Mouse (Mus musculus) G1E (cell line): Measurements from ENCODE around the gene Chd8. TPM values are rescaled to one million over a fixed set of nuclear protein-coding genes. Genes with fewer than 3 reads are reported as not detected.
"Not testable (repeated sequence)": the region's sequence is repeated elsewhere in the genome, so short reads cannot be mapped to it uniquely, and the experiment has no call there.

ENCODE experiments used
- ATAC-seq: 2 replicates; pipeline ENCODE4 v1.8.0; 2016; ENCODE audit warnings: mild to moderate bottlenecking; ENCODE audit not compliant: insufficient number of reproducible peaks, poor library complexity, low FRiP score, severe bottlenecking; ENCODE audit errors: extremely low read depth
- DNase-seq: peaks from one replicate; pipeline ENCODE4 v3.0.0; 2012; ENCODE audit warnings: low spot score
- H3K27me3 ChIP-seq: 2 replicates; pipeline ENCODE4 v1.6.1; 2012; ENCODE audit warnings: mild to moderate bottlenecking, low read length, inconsistent platforms; ENCODE audit not compliant: insufficient read depth
- H3K36me3 ChIP-seq: replicated peaks from 2 replicates; pipeline ENCODE3; 2012; ENCODE audit warnings: mild to moderate bottlenecking, inconsistent platforms
- H3K4me1 ChIP-seq: 2 replicates; pipeline ENCODE4 v1.6.1; 2012; ENCODE audit warnings: low read depth, low read length, inconsistent platforms, mixed read lengths; ENCODE audit not compliant: insufficient read depth
- H3K4me3 ChIP-seq: 2 replicates; pipeline ENCODE4 v1.5.1; 2012; ENCODE audit warnings: low read depth, mild to moderate bottlenecking, inconsistent platforms, low read length, moderate library complexity, mixed read lengths
- H3K9me3 ChIP-seq: replicated peaks from 2 replicates; pipeline ENCODE4 v1.6.1; 2012; ENCODE audit warnings: inconsistent platforms
- CTCF ChIP-seq: IDR thresholded peaks from 2 replicates; pipeline ENCODE4 v1.5.1; 2012; ENCODE audit warnings: low read depth, low read length, inconsistent platforms, mixed read lengths
- GATA1 ChIP-seq: IDR thresholded peaks from 2 replicates; pipeline ENCODE4 v1.6.1; 2012; ENCODE audit warnings: borderline replicate concordance, low read length, inconsistent platforms, mixed read lengths
- GATA2 ChIP-seq: IDR thresholded peaks from 2 replicates; pipeline ENCODE4 v1.6.1; 2012; ENCODE audit warnings: low read depth, low read length, inconsistent platforms, borderline replicate concordance
- POLR2AphosphoS5 ChIP-seq: IDR thresholded peaks from 2 replicates; pipeline ENCODE4 v1.6.1; 2012; ENCODE audit warnings: low read depth, low read length, inconsistent platforms; ENCODE audit not compliant: insufficient replicate concordance
- TAL1 ChIP-seq: conservative IDR thresholded peaks from 2 replicates; pipeline ENCODE4 v1.6.1; 2012; ENCODE audit warnings: low read depth, low read length, inconsistent platforms, mixed read lengths
- polyA plus RNA-seq: library from polyadenylated mRNA; stranded (reverse); fragments of >175 nt; gene quantifications from 2 replicates; pipeline ENCODE4 v1.2.3, GENCODE M21; 2012
- total RNA-seq, 2 experiments: library from RNA; stranded (forward) in 1 of 2; stranded (reverse) in 1 of 2; fragments of 200-1000 nt in 1 of 2; fragments of >200 nt in 1 of 2; fragmentation: Nextera tagmentation in 1 of 2; gene quantifications; 2 replicates each; pipeline ENCODE4 v1.2.3; 2014 to 2017

Gene Chd8
- 222 and 247 TPM in 2 replicates for total RNA-seq (2014; fragmentation: Nextera tagmentation)
- total RNA-seq (2017) = 57.6 and 78.7 TPM in 2 replicates
- 16.0 and 22.6 TPM in 2 replicates for polyA plus RNA-seq

GRCm38 (mm10) chr14:52257484-52258213, at the start of gene Chd8:
Gene Chd8 (minus strand): TSS chr14:52257780.
- Histone ChIP-seq H3K27me3 (no peaks in the 10 kb centered on the region), H3K4me3 (peak within 1 kb of the TSS; percentile 93), H3K36me3 (peaks cover 16% of the 10 kb centered on the region), H3K9me3 (no peaks in the 10 kb centered on the region), H3K4me1 (peaks cover 25% of the 10 kb centered on the region)
- DNase-seq = peak; percentile 90
- TF ChIP-seq TAL1 (no peak), CTCF (peak; percentile 47)
- ATAC-seq = peak; percentile 97

GRCm38 (mm10) chr14:52306100-52306499, 48.5 kb upstream of the Chd8 start:
- Histone ChIP-seq H3K4me3 (no peak overlapping the region; the same call in 1 of the 2 replicates), H3K9me3 (no peaks in the 10 kb centered on the region), H3K36me3 (peaks cover 12% of the 10 kb centered on the region), H3K27me3 (no peaks in the 10 kb centered on the region), H3K4me1 (peaks cover 27% of the 10 kb centered on the region)
- DNase-seq = no peak
- TF ChIP-seq TAL1 (peak; percentile 47), GATA2 (no peak)
- peak; percentile 69 for ATAC-seq

GRCm38 (mm10) chr14:52304644-52305271, 47.2 kb upstream of the Chd8 start, which contains the start of gene Mettl3:
Gene Mettl3 (minus strand): TSS chr14:52305128.
- Histone ChIP-seq H3K36me3 (peaks cover 22% of the 10 kb centered on the region), H3K4me1 (peaks cover 27% of the 10 kb centered on the region), H3K27me3 (no peaks in the 10 kb centered on the region), H3K4me3 (peak within 1 kb of the TSS; percentile 78), H3K9me3 (no peaks in the 10 kb centered on the region)
- DNase-seq (peak; percentile 71), ATAC-seq (peak; percentile 65)
- TF ChIP-seq TAL1 (no peak), GATA1 (no peak), POLR2AphosphoS5 (no peak; the same call in 1 of the 2 replicates), GATA2 (no peak), CTCF (no peak)

DNA sequence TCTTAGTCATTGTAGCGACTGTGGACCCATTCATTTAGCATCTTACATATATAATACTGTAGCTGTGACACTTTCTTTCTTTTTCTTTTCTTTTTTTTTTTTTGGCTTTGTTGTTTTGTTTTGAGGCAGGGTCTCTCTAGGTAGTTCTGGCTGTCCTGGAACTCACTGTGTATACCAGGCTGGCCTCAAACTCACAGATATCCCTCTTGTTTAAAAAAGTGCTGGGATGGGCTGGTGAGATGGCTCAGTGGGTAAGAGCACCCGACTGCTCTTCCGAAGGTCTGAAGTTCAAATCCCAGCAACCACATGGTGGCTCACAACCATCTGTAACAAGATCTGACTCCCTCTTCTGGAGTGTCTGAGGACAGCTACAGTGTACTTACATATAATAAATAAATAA, 45.9 kb upstream of the Chd8 start:
- H3K27me3 ChIP-seq = not testable (repeated sequence)

DNA sequence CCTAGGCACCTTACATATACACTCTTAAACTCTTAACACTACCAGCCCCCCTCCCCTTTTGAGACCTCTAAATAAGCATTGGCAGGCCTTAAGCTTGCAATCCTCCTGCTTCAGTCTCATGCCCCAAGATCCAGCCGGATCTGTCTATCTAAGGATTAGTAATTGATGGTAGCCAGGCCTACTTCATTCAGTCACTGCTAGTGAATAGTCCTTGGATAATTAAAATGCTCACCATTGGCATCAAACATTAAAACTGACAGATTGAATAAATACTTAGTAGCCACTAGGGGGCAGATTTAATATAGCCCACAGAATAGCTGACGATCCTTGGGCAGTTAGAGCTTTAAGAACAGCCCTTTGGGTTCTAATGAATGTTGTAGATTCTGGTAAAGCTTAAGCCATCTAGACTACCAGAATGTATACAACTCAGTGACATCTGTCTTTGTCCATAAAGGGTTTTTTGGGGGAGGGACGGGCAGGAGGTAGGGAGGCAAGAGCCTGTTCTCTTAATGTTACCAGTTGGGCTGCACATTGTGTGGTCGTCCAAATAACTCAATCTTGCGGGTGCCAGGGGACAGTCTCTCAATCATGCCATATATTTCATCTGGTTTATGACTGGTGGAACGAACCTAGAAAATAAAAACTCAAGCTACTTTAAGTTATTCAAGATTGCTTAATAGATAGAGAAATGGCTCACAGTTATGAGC, 38.1 kb upstream of the Chd8 start:
- DNase-seq (no peak), ATAC-seq (no peak)
- no peak for TF ChIP-seq POLR2AphosphoS5
- no peak for TF ChIP-seq GATA2
- TF ChIP-seq CTCF = peak; percentile 15; the same call in 1 of the 2 replicates
- no peak for TF ChIP-seq TAL1
- TF ChIP-seq GATA1 = no peak
- peaks cover 91% of the 10 kb centered on the region for H3K36me3 ChIP-seq
- no peaks in the 10 kb centered on the region for H3K9me3 ChIP-seq
- H3K4me1 ChIP-seq = peaks cover 6% of the 10 kb centered on the region; the same call in 1 of the 2 replicates
- no peaks in the 10 kb centered on the region for H3K27me3 ChIP-seq
- H3K4me3 ChIP-seq = no peak overlapping the region

More for the DNA sequence above, 45.9 kb upstream of the Chd8 start:
- Histone ChIP-seq H3K36me3 (peaks cover 35% of the 10 kb centered on the region), H3K4me1 (peaks cover 28% of the 10 kb centered on the region)
- not testable (repeated sequence) for H3K4me3 ChIP-seq, H3K9me3 ChIP-seq, DNase-seq, ATAC-seq

GRCm38 (mm10) chr14:52284191-52284590, 26.6 kb upstream of the Chd8 start:
- no peak for TF ChIP-seq GATA1
- no peak for TF ChIP-seq CTCF
- TF ChIP-seq GATA2 = no peak
- TF ChIP-seq POLR2AphosphoS5 = no peak
- TF ChIP-seq TAL1 = no peak
- Histone ChIP-seq H3K4me3 (no peak overlapping the region), H3K36me3 (peaks cover 66% of the 10 kb centered on the region), H3K9me3 (no peaks in the 10 kb centered on the region), H3K4me1 (peaks cover 31% of the 10 kb centered on the region), H3K27me3 (no peaks in the 10 kb centered on the region)
- DNase-seq (no peak), ATAC-seq (no peak)
